Mouse (Mus musculus) megakaryocyte, adult 5-6 weeks (primary cell): ENCODE measurements around the gene Mei1. TPM values are rescaled to one million over a fixed set of nuclear protein-coding genes. Genes with fewer than 3 reads are reported as not detected.

Experiments used
- ATAC-seq: 2 replicates; pipeline ENCODE4 v1.8.0; 2016; ENCODE audit warnings: mild to moderate bottlenecking, inconsistent platforms; ENCODE audit not compliant: poor library complexity, severe bottlenecking
- total RNA-seq, 2 experiments: library from RNA; stranded (forward) in 1 of 2; stranded (reverse) in 1 of 2; fragments of 153-499, 151-499 nt in 1 of 2; fragments of 221-1000, 200-1000 nt in 1 of 2; gene quantifications; 2 replicates each; pipeline versions ENCODE4 v1.2.3 to v1.2.4; 2015 to 2017

The Mei1 gene
- total RNA-seq, 2 experiments from 2014 or later, result not detected

DNA sequence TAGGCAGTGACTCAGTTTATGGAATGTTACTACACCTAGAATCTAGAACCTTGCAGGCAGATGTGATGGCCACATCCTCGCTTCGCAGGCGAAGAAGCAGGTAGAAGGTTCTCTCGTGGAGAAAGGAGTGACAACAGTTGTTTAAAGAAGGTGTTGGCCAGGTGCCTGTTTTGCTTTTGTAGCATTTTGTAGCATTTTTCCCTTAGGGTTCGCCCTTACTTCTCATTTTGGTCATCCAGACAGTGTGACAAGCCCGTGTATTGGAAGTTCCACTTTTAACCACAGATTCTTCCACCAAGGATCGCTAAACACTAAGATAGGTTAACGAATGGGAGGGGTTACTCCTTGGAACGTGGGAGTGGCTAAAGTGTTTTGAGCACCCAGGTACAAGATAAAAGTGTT is 78.7 kb downstream of the Mei1 start:
- no peak for ATAC-seq

DNA sequence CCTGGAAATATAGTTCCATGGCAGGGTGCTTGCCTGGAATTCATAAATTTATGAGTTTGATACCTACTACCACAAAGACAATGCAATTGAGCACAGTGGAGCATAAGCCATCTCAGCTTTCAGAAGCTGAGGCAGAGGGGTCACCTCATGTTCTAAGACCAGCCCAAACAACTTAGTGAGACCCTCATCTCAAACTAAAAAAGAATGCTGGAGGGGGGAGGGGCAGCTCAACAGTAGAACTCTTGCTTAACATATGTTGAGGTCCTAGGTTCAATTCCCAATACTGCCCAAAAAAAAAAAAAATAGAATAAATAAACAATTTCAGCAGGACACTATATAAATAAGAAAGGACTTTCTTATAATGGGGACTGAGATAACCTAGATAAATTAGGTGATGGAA is 80.2 kb downstream of the Mei1 start:
- ATAC-seq, result no peak

DNA sequence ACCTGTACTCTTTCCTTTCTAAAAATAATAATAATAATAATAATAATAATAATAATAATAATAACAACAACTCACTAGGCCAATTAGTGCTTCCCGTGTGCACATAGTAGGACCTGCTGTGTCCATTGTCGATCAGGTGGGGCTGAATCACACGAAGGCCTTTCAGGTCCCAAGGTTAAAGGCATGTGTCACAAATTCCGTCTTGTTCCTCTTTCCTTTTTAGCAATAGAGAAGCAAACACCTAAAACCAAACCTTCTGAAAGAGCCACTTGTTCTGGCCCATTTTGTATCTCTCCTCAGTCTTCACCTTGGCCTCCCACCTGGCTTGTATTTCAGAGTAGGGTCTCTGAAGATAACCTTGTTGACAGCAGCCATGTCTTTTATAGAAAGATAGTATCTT is 81.4 kb downstream of the Mei1 start:
- ATAC-seq, result no peak

DNA sequence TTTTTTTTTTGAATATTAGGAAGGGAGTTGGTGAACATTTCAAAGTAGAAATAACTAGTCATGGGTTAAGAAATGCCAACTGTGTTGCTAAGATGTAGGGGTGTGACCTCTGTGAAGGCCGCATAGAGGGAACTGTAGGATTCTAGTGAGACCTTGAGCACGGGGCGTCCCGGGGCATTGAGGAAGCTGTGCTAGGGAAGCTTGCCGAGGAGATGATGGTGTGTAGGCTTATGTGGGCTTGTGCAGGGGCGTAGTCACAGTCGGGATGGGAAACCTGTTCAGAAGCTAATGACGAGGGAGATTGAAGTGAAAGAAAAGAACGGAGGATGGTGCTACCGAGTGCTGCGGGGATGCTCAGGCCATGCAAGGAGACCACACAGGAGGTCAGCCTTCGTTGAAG is 82.2 kb downstream of the Mei1 start:
- peak; percentile 55 for ATAC-seq

DNA sequence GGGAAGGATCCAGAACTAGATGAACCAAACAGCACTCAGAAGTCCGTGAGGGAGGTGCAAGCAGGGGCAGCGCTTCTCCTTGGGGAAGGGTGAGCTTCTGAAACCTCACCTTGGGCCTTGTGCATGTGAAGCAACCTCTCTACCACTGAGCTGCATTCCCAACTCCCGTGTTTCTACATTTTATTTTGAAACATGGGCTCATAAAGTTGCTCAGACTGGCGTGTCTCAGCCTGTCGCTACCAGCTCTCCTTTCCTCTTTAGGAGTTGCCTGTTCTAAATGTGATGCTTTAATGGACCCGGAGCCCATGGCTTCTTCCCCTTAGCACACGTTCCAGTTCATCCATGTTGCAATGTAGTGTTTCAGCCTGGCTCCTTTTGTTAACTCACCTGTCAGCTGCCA is 82.6 kb downstream of the Mei1 start:
- no peak for ATAC-seq

DNA sequence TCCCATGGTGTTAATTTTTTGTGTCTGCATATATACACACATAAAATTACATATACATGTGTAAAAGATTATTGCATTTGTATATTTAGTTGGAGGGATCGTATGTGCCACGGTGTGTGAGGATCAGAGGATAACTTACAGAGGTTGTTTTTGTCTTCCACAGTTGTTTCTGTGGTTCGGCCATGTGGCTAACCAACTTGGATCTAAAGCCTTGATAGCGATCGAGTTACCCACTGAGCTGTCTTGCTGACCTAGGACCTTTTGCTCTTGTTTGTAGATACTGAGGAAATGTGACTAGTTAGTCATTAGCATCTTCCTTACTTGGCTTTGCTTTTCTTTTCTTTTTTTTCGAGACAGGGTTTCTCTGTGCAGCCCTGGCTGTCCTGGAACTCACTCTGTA is 86.5 kb downstream of the Mei1 start:
- ATAC-seq, result no peak

DNA sequence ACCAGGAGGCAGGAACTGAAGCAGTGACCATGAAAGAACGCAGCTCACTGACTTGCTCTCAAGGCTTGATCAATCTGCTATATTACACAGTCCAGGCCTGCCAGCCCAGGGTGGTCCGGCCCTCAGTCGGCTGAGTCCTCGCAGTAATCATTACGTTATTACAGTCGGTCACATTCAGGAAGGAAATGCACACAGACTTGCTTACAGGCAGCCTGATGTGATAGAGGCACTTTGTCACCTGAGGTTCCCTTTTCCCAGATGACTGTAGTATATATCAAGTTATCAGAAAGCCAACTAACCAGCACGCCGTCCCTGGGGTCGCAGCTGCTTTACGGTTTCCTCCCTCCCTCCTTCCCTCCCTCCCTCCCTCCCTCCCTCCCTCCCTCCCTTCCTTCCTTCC is 87.1 kb downstream of the Mei1 start:
- ATAC-seq, result peak; percentile 77

DNA sequence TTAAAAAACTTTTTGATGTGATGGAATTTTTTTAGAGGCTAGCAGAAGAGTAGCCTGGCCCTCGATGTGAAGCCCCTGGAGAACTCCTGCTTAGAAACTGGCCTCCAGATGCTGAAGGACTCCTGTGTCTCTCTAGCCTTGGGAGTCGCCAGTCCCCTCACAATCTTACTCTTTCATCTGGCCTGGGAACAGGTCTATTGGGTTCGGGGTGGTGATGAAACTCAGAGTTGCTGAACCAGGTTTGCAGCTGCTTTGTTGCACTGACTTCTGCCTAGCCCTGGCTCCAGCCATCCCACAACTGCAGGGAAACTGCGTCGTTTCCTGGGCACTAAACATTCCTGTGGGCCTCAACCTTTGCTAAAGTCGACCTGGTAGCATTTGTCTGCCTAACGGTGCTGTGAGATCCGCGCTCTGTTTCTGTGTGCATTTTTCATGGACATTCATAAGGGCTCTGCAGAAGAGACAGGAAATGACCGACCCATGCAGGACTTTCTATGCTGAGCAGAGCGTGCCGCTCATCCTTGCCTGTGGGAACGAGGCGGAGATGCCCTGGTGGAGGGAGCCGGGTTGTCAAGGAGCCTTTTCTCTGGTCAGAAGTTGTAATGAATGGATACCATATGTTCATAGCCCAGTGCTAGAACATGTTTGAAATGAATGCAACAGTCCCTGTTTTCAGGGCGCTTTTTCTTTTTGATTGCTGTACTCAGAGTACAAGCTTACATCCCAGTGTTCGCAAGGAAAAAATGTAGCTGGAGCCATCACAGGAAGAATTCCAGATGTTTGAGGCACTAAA is 88.6 kb downstream of the Mei1 start:
- ATAC-seq, result no peak

DNA sequence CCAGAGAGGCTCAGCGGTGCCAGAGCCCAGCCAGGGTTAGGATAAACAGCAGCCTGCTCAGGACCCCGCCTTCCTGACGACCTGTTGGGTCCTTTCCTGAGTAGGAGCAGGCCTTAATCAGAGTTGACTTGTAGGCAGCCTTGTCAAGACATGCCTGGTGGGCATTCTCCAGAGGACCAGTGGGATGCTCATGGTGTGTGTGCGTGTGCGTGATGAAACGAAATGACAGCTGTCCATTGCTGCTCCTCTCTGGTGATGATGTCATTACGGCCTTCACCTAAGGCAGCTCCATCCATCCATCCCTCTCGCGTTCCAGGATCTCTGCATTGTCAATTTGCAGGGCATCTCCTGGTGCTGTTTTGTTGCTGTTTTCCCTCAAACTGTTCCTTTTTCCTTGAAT is 89.7 kb downstream of the Mei1 start:
- no peak for ATAC-seq

DNA sequence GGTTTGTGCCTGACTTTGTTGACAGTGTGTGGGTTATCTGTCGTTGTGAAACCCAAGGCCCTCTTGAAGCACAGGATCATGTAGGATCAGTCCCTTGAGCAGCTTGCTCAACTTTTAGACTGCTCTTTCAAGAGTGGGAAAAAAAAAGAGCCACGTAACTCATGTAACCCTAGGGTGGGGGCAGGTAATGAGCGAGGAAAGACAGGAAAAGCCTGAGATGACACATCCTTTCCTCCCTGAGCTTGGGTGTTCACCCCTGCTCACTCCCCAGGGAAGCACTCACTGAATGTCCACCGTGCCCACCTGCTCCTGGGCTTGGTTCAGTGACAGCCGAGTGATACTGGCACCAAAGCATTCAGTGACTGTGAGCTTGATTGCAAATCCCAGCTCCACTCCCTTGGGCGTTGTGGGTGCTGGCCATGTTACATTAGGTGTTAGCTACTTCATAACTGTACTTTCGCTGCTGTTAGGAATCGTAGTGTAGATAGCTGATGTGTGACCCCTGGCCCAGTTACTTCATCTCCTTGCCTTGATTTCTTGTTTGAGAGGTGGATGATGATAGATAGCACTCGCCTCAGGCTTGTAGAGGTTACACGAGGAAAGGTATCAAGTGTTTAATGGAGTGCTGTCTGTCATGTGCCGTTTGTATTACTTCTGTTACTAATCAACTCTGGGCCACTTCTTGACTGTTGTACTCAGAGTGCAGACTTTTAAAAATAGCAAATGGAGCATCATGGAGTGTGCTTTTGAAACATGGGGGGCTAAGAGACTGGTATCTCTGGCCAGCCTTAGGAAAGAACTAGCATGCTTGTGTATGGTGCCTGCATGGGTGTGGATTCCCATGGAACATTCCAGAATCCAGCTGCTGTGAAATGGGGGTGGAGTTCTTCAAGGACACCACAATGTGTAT is 91.2 kb downstream of the Mei1 start:
- no peak for ATAC-seq

DNA sequence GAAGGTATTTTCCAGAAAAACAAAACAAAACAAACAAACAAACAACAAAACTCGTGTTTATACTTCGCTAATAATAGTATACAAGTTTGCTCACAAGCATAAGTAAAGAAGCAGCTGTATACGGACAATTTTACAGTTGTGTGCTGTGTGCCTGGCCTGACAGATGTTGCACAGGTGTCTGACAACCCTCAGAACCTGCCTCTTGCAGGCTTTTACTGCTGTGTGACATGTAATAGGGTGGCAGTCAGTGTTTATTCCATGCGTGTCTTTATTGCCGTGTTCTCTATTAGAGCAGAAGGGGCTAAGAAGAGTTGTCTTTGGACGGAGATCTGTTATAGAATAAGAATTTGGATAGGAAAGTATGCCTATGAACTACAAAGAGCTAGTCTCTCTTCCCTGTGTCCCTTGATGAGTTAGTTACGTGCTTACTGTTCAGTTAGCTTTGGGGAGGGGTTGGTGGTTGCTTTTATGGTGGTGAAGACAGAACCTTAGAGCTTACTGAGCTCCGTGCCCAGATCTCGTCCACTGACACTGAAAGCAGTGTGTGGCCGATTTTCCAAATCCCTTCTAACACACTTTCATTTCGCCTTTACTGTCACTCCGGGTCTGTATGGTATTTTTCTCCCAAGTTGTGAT is 92.3 kb downstream of the Mei1 start:
- ATAC-seq, result no peak

DNA sequence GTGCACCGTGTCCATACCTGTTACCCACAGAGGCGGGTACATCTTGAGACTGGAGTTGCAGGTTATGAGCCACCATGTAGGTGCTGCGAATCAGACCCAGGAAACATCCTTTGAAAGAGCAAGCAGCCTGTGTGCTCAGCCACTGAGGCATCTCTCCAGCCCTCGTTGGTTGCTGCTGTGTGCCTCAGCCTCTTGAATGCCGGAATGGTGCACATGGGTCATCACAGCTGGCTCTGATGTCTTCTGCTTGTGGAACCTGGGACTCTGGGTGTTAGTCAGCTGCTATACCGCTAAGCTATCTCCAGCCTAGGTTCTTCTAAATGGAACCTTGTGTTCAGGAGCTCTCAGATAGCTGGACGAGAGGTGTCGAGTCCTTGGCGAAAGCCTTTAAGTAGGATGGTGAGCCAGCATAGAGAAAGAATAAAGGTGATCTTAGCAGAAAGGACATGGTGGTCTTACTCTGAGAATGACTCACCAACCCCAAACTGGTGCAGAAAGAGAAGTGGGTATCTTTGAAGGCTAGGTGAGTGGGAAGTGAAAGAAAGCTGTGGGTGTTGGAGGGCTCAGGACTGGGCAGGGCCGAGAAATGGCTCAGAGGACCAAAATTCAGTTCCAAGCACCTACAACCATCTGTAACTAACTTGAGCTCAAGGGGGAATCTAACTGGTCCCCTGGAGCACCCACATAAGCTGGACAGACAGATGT is 93.7 kb downstream of the Mei1 start:
- peak; percentile 39 for ATAC-seq

DNA sequence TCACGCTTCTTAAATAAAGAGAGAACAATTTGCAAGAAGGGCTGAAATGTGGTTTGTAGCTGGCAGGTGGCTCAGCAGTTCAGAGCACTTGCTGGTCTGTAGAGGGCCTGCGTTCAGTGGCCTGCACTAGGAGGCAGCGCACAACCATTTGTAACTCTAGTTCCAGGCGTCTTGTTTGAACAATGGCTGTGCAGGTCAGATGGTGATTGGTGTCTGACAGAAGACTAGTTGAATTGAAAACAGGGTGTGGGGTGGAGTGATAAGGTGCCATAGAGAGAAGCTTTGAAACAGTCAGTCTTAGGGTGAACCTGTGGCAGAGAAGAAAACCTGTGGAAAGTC is 94.2 kb downstream of the Mei1 start:
- ATAC-seq, result no peak

DNA sequence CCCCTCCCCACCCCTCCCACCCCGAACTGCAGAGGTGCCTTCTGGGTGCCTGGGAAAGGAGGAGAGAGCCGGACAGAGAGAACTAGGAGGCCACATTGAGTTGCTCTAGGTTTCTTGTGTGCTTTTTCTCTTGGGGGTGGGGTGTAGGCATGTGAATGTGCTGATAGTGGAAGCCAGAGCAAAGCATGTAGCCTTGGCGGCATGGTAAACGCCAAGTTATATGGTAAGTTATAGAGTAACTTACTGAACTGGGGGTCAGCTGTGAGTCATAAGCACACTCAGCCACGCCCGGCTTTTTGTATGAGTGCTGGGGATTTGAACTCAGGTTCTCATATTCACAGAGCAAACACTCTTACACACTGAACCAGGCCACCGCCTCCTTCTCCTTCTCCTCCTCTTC is 94.7 kb downstream of the Mei1 start:
- no peak for ATAC-seq

DNA sequence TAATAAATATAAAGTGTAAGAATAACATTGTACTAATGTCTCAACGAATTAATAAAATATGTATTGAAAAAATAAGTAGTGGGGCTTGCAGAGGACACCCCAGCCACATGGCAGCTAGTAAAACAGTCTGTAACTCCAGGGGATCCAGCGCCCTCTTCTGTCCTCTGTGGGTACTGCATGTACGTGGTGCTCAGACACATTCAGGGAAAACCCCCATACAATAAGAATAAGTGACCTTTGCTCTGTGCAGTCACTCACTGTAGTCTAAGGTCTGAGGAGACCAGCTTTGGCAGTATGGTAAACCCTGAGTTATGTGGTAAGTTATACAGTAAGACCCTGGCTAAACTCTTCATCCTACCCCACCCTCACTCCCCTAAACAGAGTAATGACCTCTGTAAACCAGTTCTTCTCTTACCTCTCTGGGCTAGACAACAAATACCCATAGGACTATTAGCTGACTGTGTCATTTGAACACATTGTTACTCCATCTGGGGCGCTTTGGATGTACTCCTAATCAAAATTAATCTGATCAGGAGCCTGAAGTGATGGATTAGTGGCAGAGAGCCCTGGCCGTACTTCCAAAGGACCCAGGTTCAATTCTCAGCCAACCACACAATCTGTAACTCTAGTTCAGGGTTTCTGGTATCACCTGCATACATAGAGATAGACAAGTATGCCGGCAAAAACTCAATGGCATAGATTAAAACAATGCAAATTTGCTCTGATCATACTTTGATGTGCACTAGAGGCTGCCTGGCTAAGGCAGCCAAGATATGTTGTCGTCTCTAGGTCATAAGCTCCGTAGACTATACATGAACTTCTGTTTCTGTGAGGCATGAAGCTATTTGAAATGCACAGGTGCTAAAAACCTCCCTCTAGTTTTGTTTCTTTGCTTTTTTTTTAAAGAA is 95.8 kb downstream of the Mei1 start:
- ATAC-seq, result peak; percentile 75

DNA sequence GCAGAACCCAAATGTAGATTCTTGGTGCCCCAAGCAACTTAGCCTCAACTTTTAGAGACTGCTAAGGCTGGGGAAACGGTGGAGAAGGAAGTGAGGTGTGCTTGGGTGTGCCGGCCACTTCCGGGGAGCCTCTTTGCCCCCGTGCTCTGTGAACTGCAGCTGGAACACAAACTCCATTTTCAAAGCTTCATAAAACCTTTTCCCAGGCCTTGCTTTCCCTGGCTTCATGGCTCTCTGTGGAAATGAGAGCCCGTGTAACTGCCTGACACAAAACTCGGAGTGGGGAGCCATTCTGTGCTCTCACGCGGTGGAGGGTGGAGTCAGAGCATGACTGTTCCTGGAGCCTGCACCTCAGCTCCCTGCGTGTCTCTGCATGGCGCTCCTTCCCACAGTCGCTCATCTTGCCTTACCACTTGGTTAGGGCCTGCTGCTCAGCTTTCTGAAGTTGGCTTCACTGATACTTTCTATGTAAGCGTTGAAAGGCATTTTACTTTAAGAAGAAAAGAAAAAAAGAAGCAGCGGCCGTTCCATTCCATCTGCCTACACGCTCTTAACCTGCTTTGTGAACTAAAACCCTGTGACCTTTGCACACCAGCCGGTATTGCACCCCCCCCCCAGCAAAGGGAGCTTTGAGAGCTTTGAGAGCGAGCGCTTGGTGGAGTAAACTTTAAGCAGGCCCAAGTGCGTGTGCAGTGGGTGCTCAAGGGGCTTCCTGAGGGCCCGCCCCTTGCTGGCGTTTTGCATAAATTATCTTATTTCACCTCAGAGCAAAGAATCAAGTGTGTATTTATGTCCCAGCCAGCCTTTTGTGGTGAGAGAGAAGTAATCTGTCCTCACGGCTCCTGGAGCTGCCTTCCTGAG is 96.7 kb downstream of the Mei1 start:
- peak; percentile 79 for ATAC-seq

DNA sequence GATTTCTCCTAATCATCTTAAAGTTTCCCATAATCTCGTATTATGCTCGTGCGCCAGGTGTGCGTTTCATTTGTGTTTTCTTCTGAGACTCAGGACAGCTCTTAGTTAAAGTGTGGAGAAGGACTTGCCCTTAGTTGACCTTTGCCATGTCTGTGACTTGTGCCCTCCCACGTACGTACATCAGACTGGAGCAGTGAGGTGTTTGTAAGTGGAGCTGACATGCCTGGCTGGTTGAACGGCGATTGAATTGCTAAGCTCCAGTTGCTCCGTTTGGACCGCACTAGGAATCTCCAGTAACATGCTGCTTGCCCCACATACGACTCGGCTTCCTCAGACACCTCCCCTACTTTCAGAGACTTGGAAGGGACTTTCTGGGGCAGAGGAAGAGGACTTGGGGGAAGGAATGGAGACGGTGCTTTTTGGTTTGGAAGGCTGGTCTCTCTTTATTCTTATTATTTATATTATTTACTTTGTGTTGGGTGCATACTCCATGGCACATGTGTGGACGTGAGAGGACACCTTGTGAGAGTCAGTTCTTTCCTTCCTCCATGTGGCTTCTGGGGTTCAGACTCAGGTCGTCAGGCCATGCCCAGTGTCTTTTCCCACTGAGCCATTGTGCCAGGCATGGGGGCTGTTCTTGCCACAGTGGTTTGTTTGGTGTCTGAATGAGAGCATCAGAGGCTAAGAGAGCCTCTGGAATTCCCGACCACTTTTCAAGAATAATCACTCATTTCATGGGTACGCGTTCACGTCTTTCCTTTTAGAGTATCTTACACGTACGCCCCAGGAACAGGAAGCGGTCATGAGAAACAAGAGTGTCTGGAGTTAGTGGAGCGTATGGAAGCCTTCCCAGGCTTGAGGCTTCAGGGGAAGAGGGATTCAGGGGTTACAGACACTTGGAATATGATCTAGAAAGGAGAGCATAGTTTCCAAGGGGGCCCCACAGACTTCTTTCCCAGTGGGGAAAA is 97.7 kb downstream of the Mei1 start:
- ATAC-seq, result no peak

DNA sequence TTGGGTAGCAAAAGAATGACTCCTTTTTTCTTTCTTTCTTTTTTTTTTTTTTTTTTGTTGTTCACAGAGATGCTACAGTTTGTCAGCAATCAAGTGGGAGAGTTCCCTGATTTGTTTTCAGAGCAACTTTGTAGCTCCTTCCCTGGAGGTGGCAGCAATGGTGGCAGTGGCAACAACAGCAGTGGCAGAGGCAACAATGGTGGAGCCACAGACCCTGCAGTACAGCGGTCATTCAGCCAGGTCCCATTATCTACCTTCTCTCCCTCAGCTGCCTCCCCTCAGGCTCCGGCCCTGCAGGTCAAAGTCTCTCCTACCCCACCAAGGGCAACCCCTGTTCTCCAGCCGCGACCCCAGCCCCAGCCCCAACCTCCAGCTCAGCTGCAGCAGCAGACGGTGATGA is 99.9 kb downstream of the Mei1 start:
- no peak for ATAC-seq
